Comparison of ENCODE assay signal across 17 mouse cellular contexts in the genomic region with DNA sequence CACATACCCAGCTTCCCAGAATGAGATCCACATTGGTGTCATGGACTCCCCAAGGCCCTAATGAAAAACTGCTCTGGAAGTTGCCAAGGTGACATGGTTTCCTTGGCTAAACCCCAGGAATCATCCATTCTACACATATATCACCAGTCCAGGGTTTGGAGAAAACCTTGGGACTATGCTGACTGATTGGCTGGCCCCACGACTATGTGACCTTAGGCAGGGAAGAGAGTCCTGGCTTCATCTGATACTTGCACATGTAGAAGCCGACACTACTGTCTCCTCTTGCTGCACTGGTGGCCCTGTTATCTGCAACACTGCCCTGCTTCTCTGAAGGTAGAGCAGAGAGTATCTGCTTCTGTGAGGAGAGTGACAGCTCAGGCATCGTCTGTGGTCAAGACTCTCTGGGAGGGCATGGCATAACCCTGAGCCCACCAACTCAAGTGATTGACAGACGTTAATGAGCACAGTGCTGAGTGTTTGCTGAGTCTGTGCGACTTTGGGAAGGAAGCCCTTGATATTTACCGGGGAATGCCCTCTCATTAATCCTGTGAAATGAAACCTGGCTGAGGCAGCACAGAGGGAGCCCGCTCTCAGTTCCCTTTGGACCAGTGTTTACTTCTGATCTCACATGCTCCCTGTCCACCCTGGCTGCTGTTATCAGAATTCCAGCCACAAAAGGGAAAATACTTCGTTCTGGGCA. TPM values are rescaled to one million over a fixed set of nuclear protein-coding genes. Genes with fewer than 3 reads are reported as not detected.
DNase-seq lines count a peak whose midpoint lies in the region; ATAC-seq lines count a peak whose summit lies in the region.
"Had no signal": no experiment of that assay in that cellular context is flagged by ENCODE, and none has a peak within 500 bp of the region (broad histone marks: within the 10 kb centered on the region; RNA-seq: fewer than 3 reads in every experiment).

No protein-coding gene starts in this region.

- H3K27me3 ChIP-seq in forebrain, embryonic 11.5 days (ENCODE audit: control insufficient read depth, insufficient read depth, low read length) = no peaks in the 10 kb centered on the region
- no peaks in the 10 kb centered on the region for H3K27me3 ChIP-seq in forebrain, embryonic 10.5 days (ENCODE audit: poor library complexity, severe bottlenecking)
- H3K27me3 ChIP-seq in midbrain, embryonic 10.5 days (ENCODE audit: low read depth, poor library complexity, severe bottlenecking) = no peaks in the 10 kb centered on the region
- no peaks in the 10 kb centered on the region for H3K27me3 ChIP-seq in midbrain, embryonic 16.5 days (ENCODE audit: control insufficient read depth, insufficient read depth, low read depth, low read length)
- H3K27me3 ChIP-seq in midbrain, embryonic 12.5 days = no peaks in the 10 kb centered on the region
- no peaks in the 10 kb centered on the region for H3K27me3 ChIP-seq in kidney, embryonic 14.5 days (ENCODE audit: control insufficient read depth, insufficient read depth, low read length)
- H3K27me3 ChIP-seq: intestine, embryonic 15.5 days; liver, embryonic 13.5 days had no signal

- no peaks in the 10 kb centered on the region for H3K9me3 ChIP-seq in forebrain, embryonic 11.5 days (ENCODE audit: control insufficient read depth, low read length)
- H3K9me3 ChIP-seq in forebrain, embryonic 10.5 days = no peaks in the 10 kb centered on the region
- H3K9me3 ChIP-seq in midbrain, embryonic 10.5 days (replicated peaks) = no peaks in the 10 kb centered on the region
- no peaks in the 10 kb centered on the region for H3K9me3 ChIP-seq in midbrain, embryonic 16.5 days (replicated peaks; ENCODE audit: control insufficient read depth, low read length, poor library complexity, severe bottlenecking)
- H3K9me3 ChIP-seq in midbrain, embryonic 12.5 days = no peaks in the 10 kb centered on the region
- no peaks in the 10 kb centered on the region for H3K9me3 ChIP-seq in kidney, embryonic 14.5 days (ENCODE audit: control insufficient read depth, low read length)
- H3K9me3 ChIP-seq: intestine, embryonic 15.5 days; limb, embryonic 13.5 days; liver, embryonic 13.5 days had no signal

- WGBS in forebrain, embryonic 11.5 days = 47% methylated on average over 8 of the region's 8 CpGs
- WGBS in forebrain, embryonic 10.5 days = 59% methylated on average over 8 of the region's 8 CpGs
- WGBS in midbrain, embryonic 10.5 days = 54% methylated on average over 8 of the region's 8 CpGs
- 37% methylated on average over 8 of the region's 8 CpGs for WGBS in midbrain, embryonic 16.5 days
- WGBS in midbrain, embryonic 12.5 days = 48% methylated on average over 8 of the region's 8 CpGs
- 50% methylated on average over 8 of the region's 8 CpGs for whole genome bisulfite sequencing in kidney, embryonic 14.5 days

- no peak overlapping the region for H3K9ac ChIP-seq in forebrain, embryonic 11.5 days (ENCODE audit: low read length)
- no peak overlapping the region for H3K9ac ChIP-seq in midbrain, embryonic 16.5 days (ENCODE audit: low read depth, low read length)
- no peak overlapping the region for H3K9ac ChIP-seq in midbrain, embryonic 12.5 days (replicated peaks)
- no peak overlapping the region for H3K9ac ChIP-seq in kidney, embryonic 14.5 days (ENCODE audit: low read depth, low read length)
- H3K9ac ChIP-seq: intestine, embryonic 15.5 days; limb, embryonic 13.5 days; liver, embryonic 13.5 days; lung, embryonic 14.5 days had no signal

- H3K27ac ChIP-seq in forebrain, embryonic 11.5 days (ENCODE audit: low read depth, low read length) = no peak overlapping the region
- no peak overlapping the region for H3K27ac ChIP-seq in forebrain, embryonic 10.5 days
- 0 out of 2 replicates have a peak overlapping the region, but pooled peaks have one; percentile 13 for H3K27ac ChIP-seq in midbrain, embryonic 10.5 days (replicated peaks)
- no peak overlapping the region for H3K27ac ChIP-seq in midbrain, embryonic 16.5 days (ENCODE audit: low read length)
- peak overlapping the region; percentile 39; the same call in 1 of the 2 replicates for H3K27ac ChIP-seq in midbrain, embryonic 12.5 days (replicated peaks)
- no peak overlapping the region for H3K27ac ChIP-seq in kidney, embryonic 14.5 days (ENCODE audit: low read depth, low read length)
- H3K27ac ChIP-seq: intestine, embryonic 15.5 days; limb, embryonic 13.5 days; liver, embryonic 13.5 days; stomach, postnatal 0 days had no signal

- H3K4me3 ChIP-seq in forebrain, embryonic 11.5 days (ENCODE audit: low read depth, low read length) = no peak overlapping the region
- no peak overlapping the region for H3K4me3 ChIP-seq in forebrain, embryonic 10.5 days
- no peak overlapping the region for H3K4me3 ChIP-seq in midbrain, embryonic 10.5 days
- H3K4me3 ChIP-seq in midbrain, embryonic 16.5 days (ENCODE audit: low read depth, low read length) = no peak overlapping the region
- no peak overlapping the region for H3K4me3 ChIP-seq in midbrain, embryonic 12.5 days
- no peak overlapping the region for H3K4me3 ChIP-seq in kidney, embryonic 14.5 days (ENCODE audit: low read length)
- H3K4me3 ChIP-seq: intestine, embryonic 15.5 days; limb, embryonic 13.5 days; liver, embryonic 13.5 days had no signal

- 0 out of 2 replicates have a peak, but pooled peaks have one; percentile 38 for ATAC-seq in forebrain, embryonic 11.5 days (replicated peaks; ENCODE audit: low FRiP score)
- ATAC-seq in midbrain, embryonic 16.5 days = no peak
- peak; percentile 63 for ATAC-seq in midbrain, embryonic 12.5 days (ENCODE audit: low FRiP score, low read depth)
- no peak for ATAC-seq in kidney, embryonic 14.5 days (ENCODE audit: low FRiP score, low TSS enrichment)
- ATAC-seq: intestine, embryonic 15.5 days had no signal

- no peak for DNase-seq in forebrain, embryonic 11.5 days (ENCODE audit: low spot score)
- DNase-seq in forebrain, embryonic 10.5 days (ENCODE audit: extremely low spot score, low spot score) = no peak
- DNase-seq in midbrain, embryonic 10.5 days (ENCODE audit: low spot score) = peak; percentile 16
- DNase-seq in layer of hippocampus, adult 9-10 months (ENCODE audit: low spot score) = no peak
- DNase-seq: cerebellum, adult 8-10 months; gastrocnemius, postnatal 25 days; kidney, adult 9 months; liver, embryonic 13.5 days; lung, embryonic 14.5 days; lung, postnatal 4 days; right cerebral cortex, adult 18-20 months had no signal

- H3K4me1 ChIP-seq in forebrain, embryonic 11.5 days (replicated peaks; ENCODE audit: control insufficient read depth, insufficient read depth, low read length) = no peaks in the 10 kb centered on the region
- peaks cover 21% of the 10 kb centered on the region for H3K4me1 ChIP-seq in forebrain, embryonic 10.5 days
- H3K4me1 ChIP-seq in midbrain, embryonic 10.5 days = peaks cover 25% of the 10 kb centered on the region; the same call in 1 of the 2 replicates
- H3K4me1 ChIP-seq in midbrain, embryonic 16.5 days (ENCODE audit: control insufficient read depth, insufficient read depth, low read length) = peaks cover 5% of the 10 kb centered on the region; the same call in 1 of the 2 replicates
- H3K4me1 ChIP-seq in midbrain, embryonic 12.5 days = peaks cover 7% of the 10 kb centered on the region; the same call in 1 of the 2 replicates
- H3K4me1 ChIP-seq in kidney, embryonic 14.5 days (ENCODE audit: control insufficient read depth, insufficient read depth, low read length) = no peaks in the 10 kb centered on the region
- H3K4me1 ChIP-seq: intestine, embryonic 15.5 days; liver, embryonic 13.5 days had no signal

- H3K36me3 ChIP-seq in forebrain, embryonic 11.5 days (ENCODE audit: control insufficient read depth, insufficient read depth, low read length) = no peaks in the 10 kb centered on the region
- no peaks in the 10 kb centered on the region for H3K36me3 ChIP-seq in forebrain, embryonic 10.5 days (replicated peaks)
- H3K36me3 ChIP-seq in midbrain, embryonic 10.5 days = no peaks in the 10 kb centered on the region
- H3K36me3 ChIP-seq in midbrain, embryonic 16.5 days (ENCODE audit: control insufficient read depth, insufficient read depth, low read length) = no peaks in the 10 kb centered on the region
- no peaks in the 10 kb centered on the region for H3K36me3 ChIP-seq in midbrain, embryonic 12.5 days
- no peaks in the 10 kb centered on the region for H3K36me3 ChIP-seq in kidney, embryonic 14.5 days (ENCODE audit: control insufficient read depth, insufficient read depth, low read length)
- H3K36me3 ChIP-seq: intestine, embryonic 15.5 days; limb, embryonic 13.5 days; liver, embryonic 13.5 days had no signal

- no peak overlapping the region for H3K4me2 ChIP-seq in forebrain, embryonic 11.5 days (ENCODE audit: low read depth, low read length, severe bottlenecking)
- no peak overlapping the region for H3K4me2 ChIP-seq in midbrain, embryonic 16.5 days (ENCODE audit: low read length)
- no peak overlapping the region for H3K4me2 ChIP-seq in midbrain, embryonic 12.5 days (replicated peaks)
- H3K4me2 ChIP-seq in kidney, embryonic 14.5 days (replicated peaks; ENCODE audit: low read depth, low read length) = no peak overlapping the region
- H3K4me2 ChIP-seq: intestine, embryonic 15.5 days; limb, embryonic 13.5 days; liver, embryonic 13.5 days; lung, embryonic 14.5 days had no signal

RNA-seq across cellular contexts. Expression of a gene that starts 23.4 kb away (rescaled TPM):
- 163 and 180 TPM in 2 replicates for polyA plus RNA-seq in forebrain, embryonic 11.5 days (2014; fragmentation: Nextera tagmentation; extraction: Ambion mirVana)
- polyA plus RNA-seq in forebrain, embryonic 10.5 days (2016; fragmentation: Nextera tagmentation; extraction: Ambion mirVana) = 181 and 185 TPM in 2 replicates
- 190 and 205 TPM in 2 replicates for polyA plus RNA-seq in midbrain, embryonic 10.5 days (2016; fragmentation: Nextera tagmentation; extraction: Ambion mirVana)
- polyA plus RNA-seq in midbrain, embryonic 16.5 days (2015; fragmentation: Nextera tagmentation; extraction: Ambion mirVana) = 134 and 139 TPM in 2 replicates
- polyA plus RNA-seq in midbrain, embryonic 12.5 days (2016; fragmentation: Nextera tagmentation; extraction: Ambion mirVana) = 165 and 170 TPM in 2 replicates
- 155 and 194 TPM in 2 replicates for polyA plus RNA-seq in kidney, embryonic 14.5 days (2014; fragmentation: Nextera tagmentation; extraction: Ambion mirVana)

Comparison
In these comparisons a context has a peak if more than half of its experiments do, and no peak if none do; other contexts are left out.
1. ATAC-seq: peak in forebrain, embryonic 11.5 days (single experiment) and midbrain, embryonic 12.5 days (single experiment); none in midbrain, embryonic 16.5 days (single experiment) and kidney, embryonic 14.5 days (single experiment).
2. H3K27ac ChIP-seq: peak in midbrain, embryonic 10.5 days (single experiment) and midbrain, embryonic 12.5 days (single experiment); none in forebrain, embryonic 11.5 days (single experiment), forebrain, embryonic 10.5 days (single experiment), midbrain, embryonic 16.5 days (single experiment) and kidney, embryonic 14.5 days (single experiment).